Mouse (Mus musculus): Measurements from ENCODE around the gene Cuta.

The Cuta gene

GRCm38 (mm10) chr17:26892635-26893375, 46.6 kb downstream of the Cuta start:
- no peak for DNase-seq (ENCODE audit: extremely low read depth, low read depth)

- no peak for DNase-seq (ENCODE audit: extremely low read depth, low read depth)
These were observed 51.4 kb downstream of the Cuta start for GRCm38 (mm10) chr17:26887926-26888325.

GRCm38 (mm10) chr17:26886047-26886749, 53.2 kb downstream of the Cuta start:
- DNase-seq (ENCODE audit: extremely low read depth, low read depth) = peak; percentile 80

- DNase-seq (ENCODE audit: extremely low read depth, low read depth) = peak; percentile 76
These were observed 54.1 kb downstream of the Cuta start for GRCm38 (mm10) chr17:26884995-26885926.
